Mouse (Mus musculus) frontal cortex, adult (tissue): ENCODE measurements around the gene Vstm2a.

Experiments
- ATAC-seq: cut with Nextera tagmentation; 2 replicates; pipeline ENCODE4 v1.9.2; 2017; ENCODE audit warnings: mild to moderate bottlenecking, moderate library complexity, mixed read lengths; ENCODE audit not compliant: low TSS enrichment

Gene Vstm2a

DNA sequence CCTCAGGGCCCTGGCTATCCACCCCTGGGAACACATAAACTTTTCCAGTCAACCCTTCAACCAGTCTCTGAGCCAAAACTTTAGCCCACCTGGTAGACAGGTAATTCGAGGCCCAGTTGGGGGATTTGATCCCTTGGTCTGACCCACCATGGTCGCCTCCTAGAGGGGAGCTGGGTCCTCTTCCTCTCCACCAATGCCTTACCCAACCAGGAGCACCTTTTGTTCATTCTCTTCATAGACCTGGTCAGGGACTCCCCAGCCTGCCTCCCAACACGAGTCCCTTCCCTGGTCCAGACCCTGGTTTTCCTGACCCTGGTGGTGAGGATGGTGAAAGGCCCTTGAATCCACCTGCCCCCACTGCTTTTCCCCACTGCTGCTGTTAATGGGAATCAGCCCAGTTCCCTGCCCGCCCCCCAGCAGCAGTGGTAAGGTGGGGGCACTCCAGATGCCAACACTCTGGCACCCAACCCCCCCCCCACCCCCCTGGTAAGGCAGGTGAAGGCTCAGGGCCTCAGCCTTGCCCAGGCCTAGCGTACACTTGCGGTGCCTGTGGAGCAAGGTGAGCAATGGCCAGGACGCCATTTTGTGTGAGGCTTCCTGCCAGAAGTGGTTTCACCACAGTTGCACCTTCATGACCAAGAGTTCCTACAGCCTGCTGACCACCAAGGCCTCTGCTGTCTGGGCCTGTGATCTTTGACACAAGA lies 182.2 kb downstream of the Vstm2a start:
- no peak for ATAC-seq
